Mouse (Mus musculus): ENCODE results near the gene F2rl3.

The F2rl3 gene

DNA sequence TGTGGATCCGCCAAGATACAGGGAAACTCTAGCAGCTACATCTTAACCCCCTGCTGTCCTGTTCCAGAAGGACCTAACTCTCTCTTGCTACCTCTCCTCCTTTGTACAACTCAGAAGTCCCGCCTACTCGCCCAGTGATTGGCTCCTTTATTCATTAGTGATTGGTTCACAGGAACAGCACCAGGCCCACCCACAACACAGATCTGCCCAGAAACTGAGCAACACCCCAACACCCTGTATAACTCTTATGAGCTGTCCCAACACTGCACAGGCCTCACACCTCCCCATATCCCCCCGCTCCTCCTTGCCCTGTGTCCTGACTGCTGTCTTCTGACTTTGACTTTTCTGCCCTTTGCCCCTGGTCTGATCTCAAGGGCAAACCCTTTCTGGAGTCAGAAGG is 4.0 kb downstream of the F2rl3 start:
- DNase-seq (ENCODE audit: low spot score): no peak

DNA sequence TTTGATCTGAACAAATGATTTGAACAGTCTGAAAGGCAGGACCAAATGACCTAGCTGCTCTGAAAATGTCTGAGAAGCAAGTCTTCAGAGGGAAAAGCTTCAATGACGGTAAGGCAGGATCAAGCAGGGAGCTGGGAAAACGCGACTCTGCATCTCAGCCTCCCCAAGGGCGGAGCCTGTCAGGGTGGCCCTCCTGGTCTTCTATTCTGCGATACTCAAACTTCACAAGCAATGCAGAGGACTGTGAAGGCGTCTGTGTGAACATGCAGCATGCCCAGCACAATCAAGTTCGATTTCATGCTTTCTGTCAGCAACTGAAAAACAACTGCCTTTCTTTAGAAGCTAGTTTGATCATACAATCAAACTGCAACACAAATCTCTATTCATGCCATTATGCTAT is 5.1 kb downstream of the F2rl3 start:
- DNase-seq (ENCODE audit: low spot score): no peak

DNA sequence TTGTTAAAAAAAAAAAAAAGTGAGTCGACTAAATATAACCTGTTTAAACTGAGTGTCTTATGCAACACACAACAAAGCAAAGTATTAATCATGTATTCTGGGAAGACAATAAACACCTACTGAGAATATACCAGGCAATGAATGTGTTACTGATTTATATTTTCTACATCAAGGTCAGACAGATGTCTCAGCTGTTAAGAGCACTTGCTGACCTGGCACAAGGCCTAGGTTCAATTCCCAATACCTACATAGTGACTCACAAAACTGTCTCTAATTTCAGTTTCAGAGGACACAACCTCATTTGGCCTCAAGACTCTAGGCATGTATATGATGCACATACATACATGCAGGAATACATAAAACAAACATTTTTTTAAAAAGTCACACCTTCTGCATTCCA is 16.1 kb downstream of the F2rl3 start:
- no peak for DNase-seq (ENCODE audit: low spot score)

- DNase-seq (ENCODE audit: low spot score): no peak
Observed at GRCm38 (mm10) chr8:72780644-72781043, 19.0 kb downstream of the F2rl3 start.

DNA sequence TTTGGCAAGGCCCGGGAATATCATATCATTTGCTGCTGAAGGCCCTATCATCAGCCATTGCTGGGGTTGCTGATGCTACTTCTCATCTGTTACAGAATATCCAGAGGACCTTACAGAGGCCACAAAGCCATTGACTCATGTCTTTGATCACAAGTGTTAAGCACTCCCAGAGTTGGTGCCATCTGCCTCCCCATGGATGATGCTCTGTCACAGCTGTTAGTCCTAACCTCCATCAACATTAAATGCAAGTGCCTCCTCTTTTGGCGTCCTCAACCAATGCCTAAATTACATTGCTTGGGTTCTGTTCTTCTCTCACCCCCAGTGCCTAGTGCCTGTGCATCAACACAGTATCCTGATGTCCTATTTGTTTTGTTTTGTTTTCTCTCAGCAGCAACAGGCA is 39.9 kb downstream of the F2rl3 start:
- no peak for DNase-seq (ENCODE audit: low spot score)

DNA sequence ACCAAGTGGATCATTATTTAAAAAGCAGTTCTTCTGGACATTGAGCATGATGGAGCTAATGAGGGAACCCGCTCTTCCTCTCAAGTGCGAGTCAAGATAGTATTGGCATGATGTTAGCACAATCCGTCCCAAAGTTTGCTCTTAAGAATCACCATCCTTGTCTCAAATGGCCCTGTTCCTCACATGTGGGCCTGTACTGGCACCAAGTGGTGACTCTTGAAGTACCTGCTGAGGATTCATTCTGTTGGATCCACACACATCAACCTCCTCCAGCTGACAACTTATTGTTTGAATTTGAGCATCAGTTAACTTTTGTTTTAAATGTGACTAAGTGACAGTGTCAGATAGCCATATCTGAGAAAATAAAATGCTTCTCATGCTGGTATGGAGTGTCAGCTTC is 51.0 kb downstream of the F2rl3 start:
- no peak for DNase-seq (ENCODE audit: low spot score)

Data from c-Kit-positive CD71-positive TER-119-positive erythroid progenitor cells, embryonic 14.5 days (primary cell).